Mouse (Mus musculus): Measurements from ENCODE around the gene Armc5. TPM values are rescaled to one million over a fixed set of nuclear protein-coding genes. Genes with fewer than 3 reads are reported as not detected.

Armc5 gene
- polyA plus RNA-seq (2015; fragmentation: Nextera tagmentation; extraction: Ambion mirVana) = 12.5 and 14.3 TPM in 2 replicates

GRCm38 (mm10) chr7:128236856-128237592 lies at the start of gene Armc5:
Gene Armc5, plus strand, starts transcription at chr7:128237342.

GRCm38 (mm10) chr7:128206152-128206551 lies 31.0 kb upstream of the Armc5 start, which contains the start of gene Cox6a2:
Gene Cox6a2, minus strand, starts transcription at chr7:128206387.

DNA sequence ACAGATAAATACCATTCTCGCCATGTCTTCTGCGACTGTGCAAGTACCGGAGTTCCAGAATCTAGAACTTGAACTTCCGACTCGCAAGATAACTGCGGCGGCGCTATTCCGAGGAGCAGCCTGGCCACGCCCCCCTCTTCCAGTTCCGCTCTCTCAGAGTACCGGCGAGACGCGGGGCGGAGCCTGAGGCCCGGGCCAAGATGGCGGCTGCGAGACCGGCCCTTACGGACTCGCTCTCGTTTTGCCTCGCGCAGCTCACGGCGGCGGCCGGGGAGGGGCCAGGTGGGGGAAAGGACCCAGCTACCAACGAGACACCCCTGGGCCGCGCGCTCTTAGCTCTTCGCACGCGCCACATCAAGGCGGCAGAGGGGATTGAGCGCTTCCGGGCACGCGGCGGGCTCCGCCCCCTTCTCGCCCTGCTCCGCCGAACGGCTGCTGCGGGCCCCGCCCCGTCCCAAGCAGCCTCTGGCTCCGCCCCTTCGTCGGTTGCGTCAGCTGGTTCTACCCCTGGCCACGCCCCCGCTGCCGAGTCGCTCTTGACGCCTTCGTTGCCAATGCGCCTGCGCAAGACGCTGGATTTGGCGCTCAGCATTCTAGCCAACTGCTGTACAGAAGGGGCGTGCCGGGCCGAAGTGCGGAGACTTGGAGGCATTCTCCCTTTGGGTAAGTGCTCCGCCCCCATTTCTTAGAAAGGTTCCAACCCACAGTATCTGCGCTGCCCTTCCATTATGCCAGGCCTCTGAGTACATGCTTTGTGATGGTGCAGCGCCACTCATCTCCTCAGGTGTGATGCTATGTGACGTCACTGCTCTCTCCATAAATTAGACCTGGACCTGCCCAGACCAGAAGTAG lies 1.0 kb downstream of the Armc5 start, which contains the start of gene 9130023H24Rik:
Gene 9130023H24Rik, minus strand, starts transcription at position 105 of the 852 bp plus-strand sequence.

GRCm38 (mm10) chr7:128246496-128247391 lies 9.6 kb downstream of the Armc5 start, which contains the start of gene Tgfb1i1:
Gene Tgfb1i1, plus strand, starts transcription at chr7:128246812.

DNA sequence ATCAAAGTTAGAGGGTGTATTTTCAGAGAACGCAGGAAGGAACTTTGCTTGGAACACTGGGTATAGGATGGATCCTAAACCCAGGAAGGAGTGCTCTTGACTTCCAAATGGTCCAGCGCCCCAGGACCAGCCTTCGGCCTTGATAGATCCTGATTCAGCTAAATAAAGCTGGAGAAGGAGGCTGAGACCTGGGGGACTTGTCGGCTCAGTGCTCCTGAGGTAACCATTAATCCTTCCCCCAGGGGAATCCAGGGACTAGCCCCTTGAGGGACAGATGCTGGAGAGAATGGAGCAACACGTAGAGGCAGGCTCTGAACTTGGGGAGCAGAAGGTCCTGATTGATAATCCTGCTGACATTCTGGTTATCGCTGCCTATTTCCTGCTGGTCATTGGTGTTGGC lies 28.3 kb downstream of the Armc5 start, which contains the start of gene Slc5a2:
Gene Slc5a2, plus strand, starts transcription at position 247 of the 400 bp plus-strand sequence.

Small RNA genes lying within 50 kb of the gene (microRNA-seq; reads per million reads assigned to microRNA genes)
- not detected for gene Mir3103

Other genes starting within 250 kb of the Armc5 start
- 13.0 and 15.8 TPM in 2 replicates for gene Pycard, start 243.5 kb upstream of the Armc5 start, polyA plus RNA-seq (2015; fragmentation: Nextera tagmentation; extraction: Ambion mirVana)
- not detected in 2 replicates for gene Trim72, start 233.4 kb upstream of the Armc5 start, polyA plus RNA-seq (2015; fragmentation: Nextera tagmentation; extraction: Ambion mirVana)
- 1.4 and 1.5 TPM in 2 replicates for gene Itgam, start 174.7 kb upstream of the Armc5 start, polyA plus RNA-seq (2015; fragmentation: Nextera tagmentation; extraction: Ambion mirVana)
- not detected in 2 replicates for gene Gm49368, start 174.7 kb upstream of the Armc5 start, polyA plus RNA-seq (2015; fragmentation: Nextera tagmentation; extraction: Ambion mirVana)
- 0.08 TPM in 1 of 2 replicates, not detected in the other for gene Itgax, start 107.8 kb upstream of the Armc5 start, polyA plus RNA-seq (2015; fragmentation: Nextera tagmentation; extraction: Ambion mirVana)
- 0.32 TPM in 1 of 2 replicates, not detected in the other for gene Itgad, start 83.0 kb upstream of the Armc5 start, polyA plus RNA-seq (2015; fragmentation: Nextera tagmentation; extraction: Ambion mirVana)
- 1.2 and 1.6 TPM in 2 replicates for gene Cox6a2, start 31.0 kb upstream of the Armc5 start, polyA plus RNA-seq (2015; fragmentation: Nextera tagmentation; extraction: Ambion mirVana)
- gene 9130023H24Rik, start 689 bp downstream of the Armc5 start, polyA plus RNA-seq (2015; fragmentation: Nextera tagmentation; extraction: Ambion mirVana) = 4.3 TPM in 2 replicates
- gene Tgfb1i1, start 9.5 kb downstream of the Armc5 start, polyA plus RNA-seq (2015; fragmentation: Nextera tagmentation; extraction: Ambion mirVana) = 26.8 and 30.1 TPM in 2 replicates
- not detected in 2 replicates for gene Slc5a2, start 28.3 kb downstream of the Armc5 start, polyA plus RNA-seq (2015; fragmentation: Nextera tagmentation; extraction: Ambion mirVana)
- gene BC017158, start 60.8 kb downstream of the Armc5 start, polyA plus RNA-seq (2015; fragmentation: Nextera tagmentation; extraction: Ambion mirVana) = 18.3 and 18.9 TPM in 2 replicates
- 97.7 and 106 TPM in 2 replicates for gene Rgs10, start 181.4 kb downstream of the Armc5 start, polyA plus RNA-seq (2015; fragmentation: Nextera tagmentation; extraction: Ambion mirVana)
- 23.0 and 24.7 TPM in 2 replicates for gene Tial1, start 224.4 kb downstream of the Armc5 start, polyA plus RNA-seq (2015; fragmentation: Nextera tagmentation; extraction: Ambion mirVana)

Measured in neural tube, postnatal 0 days (tissue).